Mouse (Mus musculus): ENCODE measurements at regions not wholly inside any gene's neighbourhood (a gene's known extent, or its start where the extent isn't known, plus 50 kb on each side); places are given as distances from the start of the nearest gene placed in this dataset.

- Histone ChIP-seq H3K4me3 (ENCODE audit: control insufficient read depth in 1 of 2, insufficient read depth in 1 of 2, low read depth in 1 of 2, low read length in 2 of 2) (no peak overlapping the region), H3K27me3 (ENCODE audit: control insufficient read depth, insufficient read depth, low read length) (no peaks in the 10 kb centered on the region), H3K9ac (ENCODE audit: low read length) (no peak overlapping the region), H3K4me1 (ENCODE audit: control insufficient read depth in 2 of 2, insufficient read depth in 2 of 2, low read length in 2 of 2) (no peaks in the 10 kb centered on the region), H3K27ac (replicated peaks in 1 of 2; ENCODE audit: control insufficient read depth in 1 of 2, insufficient read depth in 1 of 2, low read depth in 2 of 2, low read length in 2 of 2) (no peak overlapping the region), H3K4me2 (ENCODE audit: low read length) (no peak overlapping the region), H3K36me3 (ENCODE audit: control insufficient read depth, insufficient read depth, low read length) (no peaks in the 10 kb centered on the region), H3K9me3 (ENCODE audit: control insufficient read depth, low read length) (no peaks in the 10 kb centered on the region)
- ATAC-seq (ENCODE audit: insufficient number of reproducible peaks, insufficient read depth, low FRiP score, low read depth): no peak
- WGBS: 66% methylated on average over 4 of the region's 4 CpGs
Observed at GRCm38 (mm10) chr8:89097396-89097795, 53.4 kb upstream of the Sall1 start.
